Mouse (Mus musculus) heart, embryonic 16.5 days (tissue): ENCODE measurements around the gene Mical3. TPM values are rescaled to one million over a fixed set of nuclear protein-coding genes. Genes with fewer than 3 reads are reported as not detected.

Source experiments
- ATAC-seq: fragments of 200-750 bp; cut with Nextera tagmentation; replicated peaks from 2 replicates; pipeline ENCODE4 v1.8.0; 2017; ENCODE audit warnings: moderate number of reproducible peaks; ENCODE audit not compliant: insufficient read depth, low FRiP score; ENCODE audit errors: extremely low read depth
- H3K27ac ChIP-seq: fragments of 300-500 bp; sonication (generic); 2 replicates; pipeline ENCODE4 v1.5.1; 2014; ENCODE audit warnings: mild to moderate bottlenecking, low read length, control low read depth, moderate library complexity
- H3K27me3 ChIP-seq: fragments of 300-500 bp; sonication (generic); 2 replicates; pipeline ENCODE4 v1.6.1; 2014; ENCODE audit warnings: low read length, mixed read lengths; ENCODE audit not compliant: control insufficient read depth, insufficient read depth
- H3K36me3 ChIP-seq: fragments of 300-500 bp; sonication (generic); 2 replicates; pipeline ENCODE4 v1.6.1; 2014; ENCODE audit not compliant: control insufficient read depth, insufficient read depth
- H3K4me1 ChIP-seq: fragments of 300-500 bp; sonication (generic); 2 replicates; pipeline ENCODE4 v1.6.1; 2014; ENCODE audit warnings: low read length, mixed read lengths; ENCODE audit not compliant: control insufficient read depth, insufficient read depth
- H3K4me2 ChIP-seq: fragments of 300-500 bp; sonication (generic); 2 replicates; pipeline ENCODE4 v1.6.1; 2014; ENCODE audit warnings: low read depth, mild to moderate bottlenecking, control low read depth, low read length
- H3K4me3 ChIP-seq: fragments of 300-500 bp; sonication (generic); 2 replicates; pipeline ENCODE4 v1.5.1; 2014; ENCODE audit warnings: mild to moderate bottlenecking, control low read depth, low read length
- H3K9ac ChIP-seq: fragments of 300-500 bp; sonication (generic); 2 replicates; pipeline ENCODE4 v1.6.1; 2014; ENCODE audit warnings: low read length, control low read depth
- H3K9me3 ChIP-seq: fragments of 300-500 bp; sonication (generic); replicated peaks from 2 replicates; pipeline ENCODE4 v1.6.1; 2016; ENCODE audit warnings: low read length; ENCODE audit not compliant: control insufficient read depth
- WGBS: fragments of 180-500 bp; shearing (Covaris S2); extraction: QIAGEN DNeasy Blood & Tissue Kit; methylation state at CpG from one replicate; pipeline ENCODE4 v1.1.7; 2014; 5-methylcytosine and 5-hydroxymethylcytosine counted together
- polyA plus RNA-seq: library from polyadenylated mRNA; unstranded; fragments of >200 nt; fragmentation: Nextera tagmentation; extraction: Ambion mirVana; gene quantifications from 2 replicates; pipeline ENCODE4 v1.2.1, GENCODE M21; 2015

Mical3 gene
- polyA plus RNA-seq, 1 experiment from 2014 or later = 27.2 TPM

DNA sequence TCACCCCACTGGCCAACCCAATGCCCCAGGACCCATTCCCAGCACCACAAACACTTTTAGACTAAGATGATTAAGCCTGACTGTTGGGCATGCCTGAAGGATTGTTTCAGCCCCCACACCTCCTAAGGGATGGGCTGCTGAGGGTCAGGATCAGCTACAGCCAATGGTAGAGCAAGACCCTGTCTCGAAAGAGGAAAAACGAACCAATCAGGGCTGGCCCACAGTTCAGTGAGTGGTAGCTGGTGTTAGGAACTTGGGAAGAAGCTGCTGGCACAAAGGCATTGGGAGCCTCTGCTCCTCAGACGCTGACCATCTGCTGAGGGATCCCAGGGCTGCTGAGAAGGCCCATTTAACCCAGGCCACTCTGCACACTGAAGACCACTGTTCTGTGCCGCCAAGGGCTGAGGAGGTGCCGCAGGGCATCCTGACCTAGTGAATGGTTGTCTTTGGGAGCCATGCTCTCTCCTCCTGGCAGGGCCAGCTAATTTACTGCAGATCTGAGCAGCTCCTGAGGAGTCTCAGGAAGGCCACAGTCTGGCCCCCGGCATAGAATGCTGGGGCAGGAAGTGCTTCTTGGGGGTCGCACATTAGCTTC is 36.7 kb upstream of the Mical3 start:
- H3K27me3 ChIP-seq = no peaks in the 10 kb centered on the region
- H3K27ac ChIP-seq = no peak overlapping the region
- no peak for ATAC-seq
- no peaks in the 10 kb centered on the region for H3K9me3 ChIP-seq
- H3K4me2 ChIP-seq = no peak overlapping the region
- no peak overlapping the region for H3K9ac ChIP-seq
- no peaks in the 10 kb centered on the region for H3K36me3 ChIP-seq
- peaks cover 19% of the 10 kb centered on the region for H3K4me1 ChIP-seq
- no peak overlapping the region for H3K4me3 ChIP-seq
- WGBS = 74% methylated on average over 7 of the region's 7 CpGs

DNA sequence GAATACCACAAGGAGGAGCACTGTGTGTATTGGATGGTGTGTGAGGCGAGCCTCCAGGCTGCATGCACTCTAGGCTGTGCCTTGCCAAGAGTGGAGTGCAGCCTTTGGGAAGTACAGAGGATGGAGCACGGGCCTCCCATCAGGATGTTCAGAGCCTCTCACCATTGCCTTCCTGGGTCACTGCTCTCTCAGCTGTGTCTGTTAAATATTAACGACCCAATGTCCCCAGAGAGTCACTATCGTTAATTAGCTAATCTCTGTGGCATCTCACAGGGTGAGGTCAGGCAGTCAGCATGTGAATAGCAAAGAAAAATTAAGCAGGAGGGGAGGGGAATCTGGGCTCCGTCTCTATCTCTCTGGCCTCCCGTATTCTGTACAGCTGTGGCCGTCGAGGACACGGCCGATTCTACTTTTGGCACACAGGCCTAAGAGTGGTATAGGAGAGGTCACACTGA is 35.3 kb upstream of the Mical3 start:
- H3K9me3 ChIP-seq = no peaks in the 10 kb centered on the region
- peaks cover 14% of the 10 kb centered on the region for H3K4me1 ChIP-seq
- no peaks in the 10 kb centered on the region for H3K27me3 ChIP-seq
- 33% methylated on average over 10 of the region's 10 CpGs for WGBS
- ATAC-seq = 0 out of 2 replicates have a peak, but pooled peaks have one; percentile 29
- no peaks in the 10 kb centered on the region for H3K36me3 ChIP-seq
- no peak overlapping the region for H3K9ac ChIP-seq
- no peak overlapping the region for H3K4me2 ChIP-seq
- H3K4me3 ChIP-seq = no peak overlapping the region
- H3K27ac ChIP-seq = no peak overlapping the region

DNA sequence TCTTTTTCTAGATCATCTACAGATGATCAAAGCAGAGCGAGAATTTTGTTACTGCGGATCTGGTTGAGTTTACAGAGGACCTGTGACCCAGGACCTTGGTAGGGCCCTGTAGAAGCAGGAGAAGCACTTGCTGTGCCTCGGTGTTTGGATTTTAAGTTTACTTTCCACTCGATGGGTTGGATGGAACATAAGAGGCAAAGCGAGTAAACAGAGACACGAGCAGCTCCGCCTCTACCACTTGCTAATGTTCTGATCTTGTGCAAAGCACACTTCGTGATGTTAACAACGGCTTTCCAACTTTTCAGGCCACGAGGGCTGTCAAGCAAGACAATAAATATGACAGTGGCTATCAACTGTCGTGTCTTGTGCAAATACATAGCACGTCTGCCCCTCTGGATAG is 31.8 kb upstream of the Mical3 start:
- Histone ChIP-seq H3K27me3 (no peaks in the 10 kb centered on the region), H3K36me3 (no peaks in the 10 kb centered on the region), H3K9me3 (no peaks in the 10 kb centered on the region), H3K4me3 (no peak overlapping the region), H3K4me1 (peaks cover 17% of the 10 kb centered on the region), H3K9ac (no peak overlapping the region), H3K4me2 (no peak overlapping the region), H3K27ac (no peak overlapping the region)
- 81% methylated on average over 12 of the region's 12 CpGs for WGBS
- no peak for ATAC-seq

DNA sequence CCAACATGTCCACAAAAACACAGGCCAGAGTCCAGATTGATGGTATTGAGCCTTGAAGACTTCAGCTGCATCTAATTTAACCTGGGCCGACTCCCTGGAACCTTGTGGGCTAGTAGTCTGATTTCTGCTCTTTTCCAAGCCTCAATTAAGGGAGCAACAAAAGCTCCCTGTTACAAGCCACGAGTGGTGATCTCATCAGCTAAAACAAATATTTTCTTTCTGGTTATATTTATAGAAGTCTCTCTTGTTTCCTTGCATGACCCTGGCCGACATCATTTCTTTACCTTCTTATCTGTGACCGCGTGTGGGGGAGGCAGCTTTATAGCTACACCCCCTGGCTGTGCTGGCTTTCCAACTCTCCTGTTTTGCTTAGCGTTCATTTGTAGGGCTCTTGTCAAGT is 29.3 kb upstream of the Mical3 start:
- no peak overlapping the region for H3K9ac ChIP-seq
- H3K4me1 ChIP-seq = peaks cover 22% of the 10 kb centered on the region
- no peaks in the 10 kb centered on the region for H3K27me3 ChIP-seq
- H3K9me3 ChIP-seq = no peaks in the 10 kb centered on the region
- 29% methylated on average over 6 of the region's 6 CpGs for WGBS
- H3K4me3 ChIP-seq = no peak overlapping the region
- H3K36me3 ChIP-seq = no peaks in the 10 kb centered on the region
- H3K4me2 ChIP-seq = no peak overlapping the region
- no peak overlapping the region for H3K27ac ChIP-seq
- ATAC-seq = no peak

DNA sequence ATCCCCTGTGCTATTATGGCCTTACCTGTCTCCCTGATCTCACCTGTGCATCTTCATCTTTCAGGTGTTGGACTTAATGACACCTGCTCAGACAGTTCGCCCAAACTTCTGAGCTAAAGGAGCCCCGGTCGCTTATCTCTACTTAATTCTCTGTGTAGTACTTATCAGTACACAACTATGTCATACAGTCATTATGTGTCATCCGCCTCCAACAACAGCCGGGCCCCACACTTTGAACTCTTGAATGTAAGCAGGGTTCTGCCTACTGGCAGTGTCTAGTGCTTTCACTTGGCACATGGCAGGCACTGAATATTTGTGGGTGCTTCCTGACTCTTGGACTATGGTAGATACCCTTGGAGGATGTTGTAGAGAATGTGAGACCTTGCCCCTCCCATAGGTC is 28.8 kb upstream of the Mical3 start:
- no peaks in the 10 kb centered on the region for H3K9me3 ChIP-seq
- no peak overlapping the region for H3K4me2 ChIP-seq
- peaks cover 22% of the 10 kb centered on the region for H3K4me1 ChIP-seq
- H3K9ac ChIP-seq = no peak overlapping the region
- 59% methylated on average over 5 of the region's 5 CpGs for WGBS
- H3K27ac ChIP-seq = no peak overlapping the region
- no peak for ATAC-seq
- no peaks in the 10 kb centered on the region for H3K27me3 ChIP-seq
- no peaks in the 10 kb centered on the region for H3K36me3 ChIP-seq
- no peak overlapping the region for H3K4me3 ChIP-seq

DNA sequence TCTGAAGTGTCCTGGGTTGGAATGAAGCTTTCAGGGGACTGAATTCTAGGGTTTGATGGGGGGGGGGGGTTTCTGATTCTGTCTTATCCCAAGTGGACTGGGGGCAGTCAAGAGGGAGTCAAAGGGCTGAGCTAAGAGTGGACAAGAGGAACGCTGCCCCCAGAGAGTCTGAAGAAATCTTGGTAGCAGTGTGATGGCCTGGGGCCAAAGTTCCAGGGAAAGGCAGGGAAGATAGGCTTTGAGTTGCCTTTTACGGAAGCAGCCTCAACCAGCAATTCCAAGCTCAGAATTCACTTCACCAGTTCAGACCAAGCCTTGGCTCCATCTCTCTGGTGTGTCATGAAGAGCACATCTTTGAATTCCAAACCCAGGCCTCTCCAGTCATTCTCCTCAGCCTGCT is 25.2 kb upstream of the Mical3 start:
- H3K27ac ChIP-seq = peak overlapping the region; percentile 33; the same call in 1 of the 2 replicates

DNA sequence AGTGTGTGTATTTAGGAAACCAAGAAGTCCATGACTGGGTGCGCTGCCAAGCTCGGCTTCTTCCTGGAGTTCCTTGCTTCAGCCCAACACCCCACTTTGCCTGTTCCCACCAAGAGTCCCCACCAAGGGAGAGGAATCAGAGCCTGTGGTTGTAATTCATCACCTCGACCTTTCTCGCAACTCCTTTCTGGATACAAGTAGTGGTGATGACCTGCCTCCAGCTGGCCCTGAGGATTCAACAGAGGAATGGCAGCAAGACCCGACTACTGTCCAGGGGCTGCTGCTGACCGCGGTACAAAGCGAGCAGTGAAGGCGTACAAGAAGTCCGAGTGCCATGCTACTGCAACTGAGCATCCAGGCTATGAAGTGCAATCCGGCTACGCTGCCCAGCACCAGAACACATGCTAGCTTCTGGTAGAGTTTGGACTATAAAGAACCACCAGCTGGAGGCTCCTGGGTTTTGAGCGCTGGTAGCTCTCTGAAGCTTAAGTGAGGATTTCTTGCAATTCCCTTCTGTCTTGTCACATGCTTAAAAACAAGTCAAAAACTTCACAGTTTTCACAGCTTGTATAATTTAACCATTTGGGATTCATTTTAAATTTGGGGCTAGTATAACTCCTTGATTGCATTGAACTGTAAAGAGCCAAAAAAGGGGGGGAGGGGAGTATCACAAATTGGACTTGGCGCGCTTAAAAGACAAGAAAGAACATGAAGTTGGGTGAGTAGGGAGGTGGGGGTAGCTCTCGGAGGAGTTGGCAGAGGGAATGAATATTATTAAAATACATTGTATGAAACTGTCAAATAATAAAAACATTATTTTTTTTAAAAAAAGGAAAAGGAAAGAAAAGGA is 23.9 kb upstream of the Mical3 start:
- no peaks in the 10 kb centered on the region for H3K36me3 ChIP-seq
- H3K27ac ChIP-seq = no peak overlapping the region
- H3K4me2 ChIP-seq = no peak overlapping the region
- H3K27me3 ChIP-seq = no peaks in the 10 kb centered on the region
- H3K9ac ChIP-seq = no peak overlapping the region
- no peaks in the 10 kb centered on the region for H3K9me3 ChIP-seq
- no peak overlapping the region for H3K4me3 ChIP-seq
- 86% methylated on average over 16 of the region's 16 CpGs for WGBS
- peaks cover 20% of the 10 kb centered on the region for H3K4me1 ChIP-seq
- ATAC-seq = no peak

More for the DNA sequence above, 25.2 kb upstream of the Mical3 start:
- Histone ChIP-seq H3K4me1 (peaks cover 32% of the 10 kb centered on the region), H3K9me3 (no peaks in the 10 kb centered on the region), H3K4me2 (no peak overlapping the region), H3K27me3 (no peaks in the 10 kb centered on the region), H3K36me3 (no peaks in the 10 kb centered on the region), H3K9ac (no peak overlapping the region), H3K4me3 (no peak overlapping the region)
- ATAC-seq = no peak
- 38% methylated on average over 2 of the region's 2 CpGs for WGBS

DNA sequence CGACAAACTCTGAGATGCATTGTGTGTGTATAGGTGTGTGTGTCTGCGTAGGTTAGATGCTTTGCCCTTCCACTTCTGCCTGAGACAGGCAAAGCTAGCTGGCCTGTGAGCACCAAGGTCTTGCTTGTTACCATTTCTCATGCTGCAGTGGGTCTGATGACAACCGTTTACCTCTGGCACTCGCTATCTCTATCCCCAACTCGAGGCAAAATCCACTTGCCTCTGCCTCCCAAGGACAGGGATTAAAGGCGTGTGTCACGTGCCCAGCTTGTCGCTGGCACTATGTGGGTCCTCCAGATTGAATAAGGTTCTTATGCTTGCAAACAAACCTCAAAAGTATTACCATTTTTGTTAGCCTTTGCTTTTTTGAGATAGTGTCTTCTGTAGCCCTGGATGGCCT is 22.4 kb upstream of the Mical3 start:
- Histone ChIP-seq H3K4me1 (peaks cover 20% of the 10 kb centered on the region), H3K36me3 (no peaks in the 10 kb centered on the region), H3K9ac (no peak overlapping the region), H3K9me3 (no peaks in the 10 kb centered on the region), H3K27ac (no peak overlapping the region), H3K4me2 (no peak overlapping the region), H3K27me3 (no peaks in the 10 kb centered on the region), H3K4me3 (no peak overlapping the region)
- 67% methylated on average over 8 of the region's 8 CpGs for WGBS
- ATAC-seq = no peak

DNA sequence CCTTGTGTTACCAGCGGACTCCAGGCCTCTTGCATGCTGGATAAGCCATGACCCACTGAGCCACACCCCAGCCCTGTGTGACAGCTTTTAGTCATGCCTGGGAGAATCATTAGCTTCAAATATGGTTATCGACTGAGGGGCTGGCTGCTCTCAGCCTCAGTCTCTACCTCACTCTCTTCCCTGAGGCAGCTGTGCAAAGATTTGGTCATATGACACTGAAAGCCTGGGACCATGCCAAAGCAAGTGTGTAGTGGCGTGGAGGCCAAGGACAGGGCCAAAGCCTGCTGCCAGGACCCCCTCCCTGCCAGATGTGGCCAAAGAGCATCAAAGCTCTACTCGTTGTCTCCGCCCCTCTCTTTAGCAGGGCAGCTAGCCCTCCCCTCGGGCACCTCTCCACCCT is 20.9 kb upstream of the Mical3 start:
- Histone ChIP-seq H3K27ac (peak overlapping the region; percentile 69), H3K4me2 (no peak overlapping the region), H3K27me3 (no peaks in the 10 kb centered on the region), H3K4me1 (peaks cover 20% of the 10 kb centered on the region), H3K9ac (0 out of 2 replicates have a peak overlapping the region, but pooled peaks have one; percentile 14), H3K9me3 (no peaks in the 10 kb centered on the region), H3K36me3 (no peaks in the 10 kb centered on the region), H3K4me3 (no peak overlapping the region)
- WGBS = 31% methylated on average over 6 of the region's 6 CpGs
- peak; percentile 85 for ATAC-seq
